Mouse (Mus musculus): ENCODE data around the gene Gm48551.

Gm48551 gene

GRCm38 (mm10) chr10:81383802-81384604, at the start of gene Gm48551, which contains the start of gene Dohh:
TSS of gene Gm48551 (plus strand) at chr10:81384466.
TSS of gene Dohh (plus strand) at chr10:81384428.
- DNase-seq: peak; percentile 99

- DNase-seq: no peak
Measured at GRCm38 (mm10) chr10:81335393-81336340, 48.6 kb upstream of the Gm48551 start.

- no peak for DNase-seq
Measured at GRCm38 (mm10) chr10:81336558-81336957, 47.7 kb upstream of the Gm48551 start.

- DNase-seq: no peak
Measured at GRCm38 (mm10) chr10:81340551-81341332, 43.5 kb upstream of the Gm48551 start.

GRCm38 (mm10) chr10:81341333-81341949, 42.8 kb upstream of the Gm48551 start:
- DNase-seq: peak; percentile 81

- no peak for DNase-seq
Measured at GRCm38 (mm10) chr10:81342686-81343505, 41.4 kb upstream of the Gm48551 start, which contains the start of gene Gipc3. TSS of gene Gipc3 (minus strand) at chr10:81343266.

GRCm38 (mm10) chr10:81344421-81345161, 39.7 kb upstream of the Gm48551 start:
- DNase-seq: no peak

- DNase-seq: no peak
Measured at GRCm38 (mm10) chr10:81345162-81345534, 39.1 kb upstream of the Gm48551 start.

GRCm38 (mm10) chr10:81346453-81347067, 37.7 kb upstream of the Gm48551 start:
- DNase-seq: peak; percentile 88

- peak; percentile 74 for DNase-seq
Measured at GRCm38 (mm10) chr10:81349146-81349545, 35.1 kb upstream of the Gm48551 start.

- DNase-seq: no peak
Measured at GRCm38 (mm10) chr10:81349961-81350350, 34.3 kb upstream of the Gm48551 start.

GRCm38 (mm10) chr10:81350351-81351063, 33.8 kb upstream of the Gm48551 start, which contains the start of gene Hmg20b:
TSS of gene Hmg20b (minus strand) at chr10:81350480.
- DNase-seq: peak; percentile 100

- DNase-seq: no peak
Measured at GRCm38 (mm10) chr10:81351678-81352291, 32.5 kb upstream of the Gm48551 start.

- DNase-seq: no peak
Measured at GRCm38 (mm10) chr10:81354738-81355477, 29.4 kb upstream of the Gm48551 start.

- no peak for DNase-seq
Measured at GRCm38 (mm10) chr10:81355533-81355932, 28.7 kb upstream of the Gm48551 start.

- DNase-seq: no peak
Measured at GRCm38 (mm10) chr10:81356352-81356990, 27.8 kb upstream of the Gm48551 start.
